Mouse (Mus musculus): ENCODE results near the gene Slc7a15.

DNA sequence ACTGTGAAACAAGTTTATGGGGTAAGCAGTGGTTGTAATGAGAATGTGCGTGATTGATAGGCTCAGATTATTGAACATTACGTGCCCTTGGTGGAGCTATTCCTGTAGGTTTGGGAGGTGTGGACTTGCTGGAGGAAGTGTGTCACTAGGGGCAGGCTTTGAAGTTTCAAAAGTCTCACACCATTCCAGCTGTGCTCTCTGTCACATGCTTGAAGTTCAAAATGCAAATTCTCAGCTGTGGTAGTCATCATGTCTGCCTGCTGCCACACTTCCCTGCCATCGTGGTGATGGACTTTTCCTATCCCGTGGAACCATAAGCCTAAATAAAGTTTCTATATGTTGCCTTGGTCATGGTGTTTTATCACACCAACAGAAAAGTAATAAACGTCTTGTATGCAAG, 71.1 kb downstream of the Slc7a15 start:
- no peak for TF ChIP-seq CTCF (conservative IDR thresholded peaks at IDR 0.05; ENCODE audit: low read length)
- no peak for TF ChIP-seq POU5F1 (IDR thresholded peaks at IDR 0.05; ENCODE audit: borderline replicate concordance, low read length)

Measured in E14TG2a.4 (cell line).